Mouse (Mus musculus) kidney, postnatal 10 days (tissue): ENCODE data around the gene Rassf1.
"Not testable (repeated sequence)": the region's sequence is repeated elsewhere in the genome, so short reads cannot be mapped to it uniquely, and the experiment has no call there.

Experiments used
- DNase-seq: peaks from one replicate; pipeline ENCODE4 v3.0.0; 2021; ENCODE audit warnings: mixed read lengths

The Rassf1 gene

GRCm38 (mm10) chr9:107563029-107563581, 11.8 kb downstream of the Rassf1 start, which contains the start of gene Tusc2:
TSS of gene Tusc2 (plus strand) at chr9:107563255.
- DNase-seq = peak; percentile 96

GRCm38 (mm10) chr9:107565556-107565955, 14.2 kb downstream of the Rassf1 start:
- peak; percentile 62 for DNase-seq

GRCm38 (mm10) chr9:107566041-107566709, 14.8 kb downstream of the Rassf1 start:
- DNase-seq = peak; percentile 95

- peak; percentile 69 for DNase-seq
These were observed 15.5 kb downstream of the Rassf1 start for GRCm38 (mm10) chr9:107566855-107567254.

GRCm38 (mm10) chr9:107567702-107568319, 16.5 kb downstream of the Rassf1 start, which contains the start of gene Hyal2:
TSS of gene Hyal2 (plus strand) at chr9:107567945.
- peak; percentile 86 for DNase-seq

GRCm38 (mm10) chr9:107568331-107569261, 17.2 kb downstream of the Rassf1 start:
- peak; percentile 92 for DNase-seq

GRCm38 (mm10) chr9:107569270-107569669, 17.9 kb downstream of the Rassf1 start:
- DNase-seq = no peak

GRCm38 (mm10) chr9:107570016-107570415, 18.7 kb downstream of the Rassf1 start:
- peak; percentile 50 for DNase-seq

- no peak for DNase-seq
These were observed 19.5 kb downstream of the Rassf1 start for GRCm38 (mm10) chr9:107570845-107571244.

GRCm38 (mm10) chr9:107571534-107572326, 20.4 kb downstream of the Rassf1 start:
- no peak for DNase-seq

GRCm38 (mm10) chr9:107572327-107572662, 20.9 kb downstream of the Rassf1 start:
- DNase-seq = no peak

GRCm38 (mm10) chr9:107573774-107574173, 22.4 kb downstream of the Rassf1 start:
- DNase-seq = not testable (repeated sequence)

GRCm38 (mm10) chr9:107575579-107576356, 24.4 kb downstream of the Rassf1 start:
- peak; percentile 25 for DNase-seq

- DNase-seq = peak; percentile 93
These were observed 25.2 kb downstream of the Rassf1 start, which contains the start of gene Hyal1 for GRCm38 (mm10) chr9:107576357-107577107. TSS of gene Hyal1 (plus strand) at chr9:107576927.

GRCm38 (mm10) chr9:107577871-107578270, 26.5 kb downstream of the Rassf1 start:
- DNase-seq = peak; percentile 36

- no peak for DNase-seq
These were observed 27.2 kb downstream of the Rassf1 start, which contains the start of gene Naa80 for GRCm38 (mm10) chr9:107578587-107578986. TSS of gene Naa80 (plus strand) at chr9:107578887.

- no peak for DNase-seq
These were observed 27.9 kb downstream of the Rassf1 start for GRCm38 (mm10) chr9:107579023-107579900.

- DNase-seq = peak; percentile 94
These were observed 29.4 kb downstream of the Rassf1 start, which contains the start of gene Hyal3 for GRCm38 (mm10) chr9:107580501-107581317. TSS of gene Hyal3 (plus strand) at chr9:107580818.
